Mouse (Mus musculus) liver, adult 2 months (tissue): Measurements from ENCODE around the gene Wdr82. TPM values are rescaled to one million over a fixed set of nuclear protein-coding genes. Genes with fewer than 3 reads are reported as not detected.

Experiments used
- DNase-seq: peaks from one replicate; pipeline ENCODE4 v3.0.0-alpha.2; 2011; ENCODE audit warnings: low read depth, low spot score; ENCODE audit errors: extremely low read depth
- H3K27ac ChIP-seq: fragments of 200-500 bp; replicated peaks from 2 replicates; pipeline ENCODE4 v1.5.1; 2012; ENCODE audit warnings: low read depth, mild to moderate bottlenecking, control low read depth, inconsistent platforms, low read length; ENCODE audit not compliant: insufficient read depth
- H3K27me3 ChIP-seq: fragments of 200-500 bp; 2 replicates; pipeline ENCODE4 v1.6.1; 2012; ENCODE audit warnings: mild to moderate bottlenecking, moderate library complexity, low read length, inconsistent platforms; ENCODE audit not compliant: control insufficient read depth, insufficient read depth
- H3K36me3 ChIP-seq: fragments of 200-500 bp; 2 replicates; pipeline ENCODE4 v1.6.1; 2012; ENCODE audit warnings: low read length, inconsistent platforms; ENCODE audit not compliant: control insufficient read depth, insufficient read depth
- H3K4me1 ChIP-seq: fragments of 200-500 bp; 2 replicates; pipeline ENCODE4 v1.6.1; 2011; ENCODE audit warnings: low read length; ENCODE audit not compliant: control insufficient read depth, insufficient read depth
- H3K4me3 ChIP-seq: fragments of 200-500 bp; 2 replicates; pipeline ENCODE4 v1.5.1; 2011; ENCODE audit warnings: low read depth, mild to moderate bottlenecking, control low read depth, low read length, moderate library complexity; ENCODE audit not compliant: insufficient read depth
- H3K79me2 ChIP-seq: fragments of 200-500 bp; 2 replicates; pipeline ENCODE4 v1.6.1; 2012; ENCODE audit warnings: inconsistent platforms, mild to moderate bottlenecking, low read length, moderate library complexity; ENCODE audit not compliant: control insufficient read depth, insufficient read depth
- H3K9ac ChIP-seq: fragments of 200-500 bp; 2 replicates; pipeline ENCODE4 v1.6.1; 2012; ENCODE audit warnings: low read depth, mild to moderate bottlenecking, control low read depth, inconsistent platforms, low read length
- CTCF ChIP-seq: fragments of 200-500 bp; IDR thresholded peaks from 2 replicates; pipeline ENCODE4 v1.5.1; 2011; ENCODE audit warnings: low read depth, low read length, control low read depth
- POLR2A ChIP-seq: fragments of 200-500 bp; IDR thresholded peaks from 2 replicates; pipeline ENCODE4 v1.6.1; 2011; ENCODE audit warnings: low read length, control low read depth; ENCODE audit not compliant: insufficient read depth; ENCODE audit errors: extremely low read depth
- WGBS: fragments of 180-500 bp; shearing (Covaris S2); methylation state at CpG from one replicate; pipeline ENCODE4 v1.1.7; 2018; 5-methylcytosine and 5-hydroxymethylcytosine counted together
- polyA plus RNA-seq: library from polyadenylated mRNA; depleted of rRNA; stranded (reverse); fragments of >200 nt; gene quantifications from 2 replicates; pipeline ENCODE4 v1.2.3, GENCODE M21; 2012; rRNA removed
- total RNA-seq: library from RNA; depleted of rRNA; stranded (reverse); fragments of >200 nt; gene quantifications from 2 replicates; pipeline ENCODE4 v1.2.3, GENCODE M21; 2014; rRNA removed

Wdr82 gene
- total and polyA plus RNA-seq, 2 experiments, result 23.6 to 36.3 TPM

- TF ChIP-seq CTCF (no peak), POLR2A (peak; percentile 34)
- 35% methylated on average over 23 of the region's 23 CpGs for WGBS
- Histone ChIP-seq H3K79me2 (no peaks in the 10 kb centered on the region), H3K9ac (peak overlapping the region; percentile 2), H3K4me1 (peaks cover 15% of the 10 kb centered on the region; the same call in 1 of the 2 replicates), H3K4me3 (no peak overlapping the region), H3K36me3 (peaks cover 68% of the 10 kb centered on the region), H3K27ac (peak overlapping the region; percentile 30), H3K27me3 (no peaks in the 10 kb centered on the region)
- DNase-seq, result peak; percentile 96
Measured at GRCm38 (mm10) chr9:106236156-106236817, 65.6 kb downstream of the Wdr82 start.

DNA sequence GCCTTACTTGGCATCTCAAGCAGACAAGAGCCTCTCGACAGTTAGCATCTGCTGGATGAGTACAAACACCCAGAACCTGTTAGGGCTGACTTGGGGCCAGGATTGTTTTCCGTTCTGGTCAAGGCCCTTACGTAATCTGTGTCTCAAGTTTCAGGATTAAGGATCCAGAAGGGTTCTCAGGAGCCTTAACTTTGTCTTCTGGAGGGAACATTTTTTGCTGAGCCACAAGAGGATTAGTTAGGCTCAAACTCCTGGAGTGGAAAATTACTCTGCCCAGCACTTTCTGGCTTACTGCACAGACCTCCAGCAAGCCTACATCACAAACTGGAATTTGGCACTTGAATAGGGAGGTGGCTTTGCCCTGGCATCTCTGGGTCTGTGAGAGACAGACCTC is 66.1 kb downstream of the Wdr82 start:
- peaks cover 73% of the 10 kb centered on the region for H3K36me3 ChIP-seq
- H3K27me3 ChIP-seq, result no peaks in the 10 kb centered on the region
- TF ChIP-seq CTCF (no peak), POLR2A (no peak)
- H3K4me3 ChIP-seq, result no peak overlapping the region
- peak overlapping the region; percentile 30 for H3K27ac ChIP-seq
- 31% methylated on average over 3 of the region's 3 CpGs for WGBS
- H3K4me1 ChIP-seq, result peaks cover 19% of the 10 kb centered on the region; the same call in 1 of the 2 replicates
- H3K79me2 ChIP-seq, result no peaks in the 10 kb centered on the region
- peak; percentile 73 for DNase-seq
- H3K9ac ChIP-seq, result peak overlapping the region; percentile 22

DNA sequence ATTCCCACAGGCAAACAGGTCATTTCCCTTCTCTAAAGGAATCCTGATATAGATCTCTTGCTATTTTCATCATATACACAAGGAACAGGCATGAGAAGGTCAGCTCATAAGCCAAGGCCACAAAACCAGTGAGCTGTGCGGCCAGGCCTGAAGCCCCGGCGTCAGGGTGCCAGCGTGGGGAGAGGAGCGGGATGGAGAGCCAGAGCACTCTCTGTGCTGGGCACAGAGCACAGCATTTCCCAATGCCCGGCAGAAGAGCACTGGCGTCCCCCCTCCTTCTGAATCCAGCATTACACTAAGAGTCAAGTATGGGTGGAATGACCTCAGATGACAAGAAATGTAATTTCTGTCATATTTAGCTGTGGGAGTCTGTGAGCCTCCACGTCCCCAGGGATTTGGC is 66.7 kb downstream of the Wdr82 start:
- peak; percentile 53 for DNase-seq
- Histone ChIP-seq H3K4me1 (peaks cover 23% of the 10 kb centered on the region; the same call in 1 of the 2 replicates), H3K27ac (peak overlapping the region; percentile 39), H3K4me3 (no peak overlapping the region), H3K27me3 (no peaks in the 10 kb centered on the region), H3K79me2 (no peaks in the 10 kb centered on the region), H3K36me3 (peaks cover 78% of the 10 kb centered on the region), H3K9ac (peak overlapping the region; percentile 61)
- 36% methylated on average over 8 of the region's 8 CpGs for WGBS
- TF ChIP-seq POLR2A (no peak), CTCF (0 out of 2 replicates have a peak, but pooled peaks have one; percentile 0)

GRCm38 (mm10) chr9:106237878-106238277 is 67.2 kb downstream of the Wdr82 start:
- peak overlapping the region; percentile 61 for H3K9ac ChIP-seq
- WGBS, result 45% methylated on average over 10 of the region's 10 CpGs
- peak; percentile 49 for DNase-seq
- 0 out of 2 replicates have a peak overlapping the region, but pooled peaks have one; percentile 1 for H3K4me3 ChIP-seq
- H3K4me1 ChIP-seq, result peaks cover 23% of the 10 kb centered on the region; the same call in 1 of the 2 replicates
- H3K27ac ChIP-seq, result peak overlapping the region; percentile 39
- no peaks in the 10 kb centered on the region for H3K27me3 ChIP-seq
- TF ChIP-seq POLR2A (peak; percentile 36; the same call in 1 of the 2 replicates), CTCF (0 out of 2 replicates have a peak, but pooled peaks have one; percentile 2)
- H3K79me2 ChIP-seq, result no peaks in the 10 kb centered on the region
- peaks cover 81% of the 10 kb centered on the region for H3K36me3 ChIP-seq

Other genes starting within 250 kb of the Wdr82 start
- 0.18 and 0.40 TPM in 2 replicates for gene Col6a5, start 210.3 kb upstream of the Wdr82 start, total RNA-seq
- 0.05 and 0.12 TPM in 2 replicates for gene Col6a5, start 210.3 kb upstream of the Wdr82 start, polyA plus RNA-seq
- gene Col6a4, start 74.1 kb upstream of the Wdr82 start, total RNA-seq, result not detected in 2 replicates
- not detected in 2 replicates for gene Col6a4, start 74.1 kb upstream of the Wdr82 start, polyA plus RNA-seq
- 104 and 136 TPM in 2 replicates for gene Glyctk, start 12.8 kb upstream of the Wdr82 start, total RNA-seq
- 308 and 315 TPM in 2 replicates for gene Glyctk, start 12.8 kb upstream of the Wdr82 start, polyA plus RNA-seq
- gene Ppm1m, start 28.8 kb downstream of the Wdr82 start, total RNA-seq, result 12.4 and 13.7 TPM in 2 replicates
- gene Ppm1m, start 28.8 kb downstream of the Wdr82 start, polyA plus RNA-seq, result 17.3 and 22.7 TPM in 2 replicates
- gene Twf2, start 32.2 kb downstream of the Wdr82 start, total RNA-seq, result 4.9 and 6.2 TPM in 2 replicates
- 4.5 and 4.7 TPM in 2 replicates for gene Twf2, start 32.2 kb downstream of the Wdr82 start, polyA plus RNA-seq
- 0.18 and 0.27 TPM in 2 replicates for gene Tlr9, start 51.7 kb downstream of the Wdr82 start, total RNA-seq
- 0.37 and 0.61 TPM in 2 replicates for gene Tlr9, start 51.7 kb downstream of the Wdr82 start, polyA plus RNA-seq
- gene Alas1, start 77.7 kb downstream of the Wdr82 start, total RNA-seq, result 270 and 285 TPM in 2 replicates
- gene Alas1, start 77.7 kb downstream of the Wdr82 start, polyA plus RNA-seq, result 530 and 649 TPM in 2 replicates
- 1.8 and 3.2 TPM in 2 replicates for gene Poc1a, start 110.1 kb downstream of the Wdr82 start, total RNA-seq
- 3.1 and 3.9 TPM in 2 replicates for gene Poc1a, start 110.1 kb downstream of the Wdr82 start, polyA plus RNA-seq
- 1.8 and 2.5 TPM in 2 replicates for gene Dusp7, start 197.7 kb downstream of the Wdr82 start, total RNA-seq
- 7.7 and 10.1 TPM in 2 replicates for gene Dusp7, start 197.7 kb downstream of the Wdr82 start, polyA plus RNA-seq